Mouse (Mus musculus) spleen, postnatal 14 days (tissue): Measurements from ENCODE around the gene Pdzk1.
A peak's percentile ranks its signal among the peaks of the same experiment; 100 is the strongest.

ENCODE experiments used
- DNase-seq, 2 experiments: peaks; one replicate each; pipeline ENCODE4 v3.0.0; 2021 to 2022; ENCODE audit warnings: low spot score in 2 of 2

The Pdzk1 gene

DNA sequence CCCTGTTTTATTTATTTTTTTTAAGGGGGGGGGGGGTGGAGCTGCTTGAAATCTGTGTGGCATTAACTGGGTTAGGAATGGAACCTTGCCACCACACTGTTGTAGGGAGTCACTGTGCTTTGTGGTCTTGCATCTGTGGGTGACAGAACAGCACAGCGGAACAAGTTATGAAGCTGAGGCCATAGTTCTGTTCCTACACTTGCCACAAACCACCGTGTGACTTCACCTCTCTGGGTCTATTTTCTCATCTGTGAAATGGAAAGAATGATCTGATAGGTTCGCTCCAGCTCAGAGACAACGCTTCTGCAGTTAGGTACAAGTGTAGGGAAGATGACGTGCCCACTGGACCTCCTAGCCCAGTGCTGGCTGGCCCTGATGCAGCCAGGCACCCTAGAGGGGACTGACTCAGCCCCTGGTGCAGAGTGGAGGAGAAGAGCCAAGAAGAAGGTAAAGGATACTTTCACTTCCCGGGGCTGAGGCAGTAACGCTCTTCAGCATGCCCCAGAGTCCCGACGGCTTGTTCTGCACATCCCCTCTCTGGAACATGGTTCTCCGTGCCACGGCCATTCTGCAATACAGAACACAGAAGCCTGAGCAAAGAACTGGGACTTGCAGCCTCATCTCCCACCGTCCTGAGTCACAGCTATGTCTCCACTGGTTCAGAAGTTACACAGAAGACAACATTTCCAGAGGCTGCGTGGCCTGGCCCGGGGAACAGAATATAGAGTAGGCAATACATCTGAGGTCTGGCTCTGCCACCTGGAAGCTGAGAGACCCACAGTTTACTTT, 53.2 kb downstream of the Pdzk1 start:
- no peak for DNase-seq

DNA sequence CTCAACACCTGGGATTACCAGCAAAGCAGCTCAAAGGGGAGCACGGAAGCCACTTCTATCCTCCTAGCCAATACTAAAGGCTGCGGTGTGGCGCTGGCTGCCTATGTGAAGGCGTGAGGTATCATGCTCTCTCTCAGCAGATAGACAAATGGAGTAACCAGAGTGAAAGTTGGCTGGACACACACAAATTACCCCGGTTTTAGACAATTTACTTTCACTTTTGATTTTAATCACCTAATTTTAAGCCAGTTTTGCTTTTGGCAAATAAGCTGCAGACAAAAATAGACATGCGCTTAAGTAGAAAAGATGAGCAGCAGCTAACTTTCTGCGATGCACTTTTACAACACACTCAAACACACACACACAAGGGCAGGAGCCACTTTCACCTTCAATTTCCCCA, 54.6 kb downstream of the Pdzk1 start:
- no peak for DNase-seq

DNA sequence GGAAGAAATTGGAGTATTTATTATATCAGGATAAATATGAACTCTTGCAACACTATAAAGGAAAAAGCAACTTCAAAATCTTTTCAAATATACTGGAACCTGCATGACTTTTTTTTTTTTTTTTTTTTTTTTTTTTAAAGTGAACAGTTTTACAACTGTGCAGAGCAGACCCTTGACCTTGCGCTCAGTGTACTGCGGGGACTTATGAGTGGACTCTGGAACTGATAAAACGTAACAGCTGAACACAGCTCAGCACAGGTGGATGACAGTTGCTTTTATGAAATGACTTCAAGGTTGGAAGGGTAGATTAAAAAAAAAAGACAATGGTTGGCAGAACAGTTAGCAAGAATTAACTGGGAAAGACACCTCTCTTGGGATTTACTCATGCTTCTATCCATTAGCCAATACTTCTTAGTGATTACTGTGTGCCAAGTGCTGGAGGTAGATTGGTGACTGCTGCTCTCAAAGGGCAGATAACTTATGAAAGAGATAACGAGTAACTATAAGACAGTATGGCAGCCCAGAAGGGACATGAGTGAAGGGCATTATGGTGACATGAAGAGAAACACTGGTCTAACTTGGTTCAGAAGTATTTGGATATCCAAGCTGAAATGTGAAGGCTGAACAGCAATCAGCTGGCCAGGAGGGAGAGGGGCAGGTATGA, 73.4 kb downstream of the Pdzk1 start:
- DNase-seq = no peak

DNA sequence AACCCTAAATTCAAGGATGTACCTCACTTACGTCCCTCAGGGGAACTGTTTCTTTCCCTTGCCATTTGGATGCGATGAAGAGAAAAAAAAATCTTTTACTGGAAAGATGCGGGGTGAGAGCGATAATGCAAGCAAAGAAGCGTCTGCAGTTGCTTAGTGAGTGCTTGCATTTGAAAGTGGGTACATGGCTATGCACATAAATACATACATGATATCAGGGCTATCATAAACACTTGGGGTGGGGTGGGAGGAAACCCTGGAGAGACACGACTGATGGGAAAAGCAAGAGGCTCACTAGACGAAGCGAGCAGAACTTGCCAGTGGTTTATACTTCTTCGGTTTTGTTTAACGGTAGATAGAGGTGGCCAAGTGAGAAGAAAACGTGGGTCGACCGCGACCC, 75.3 kb downstream of the Pdzk1 start, which contains the start of gene Gja5:
Gja5 (plus strand) TSS at position 301 of the 400 bp plus-strand sequence.
- DNase-seq = no peak

DNA sequence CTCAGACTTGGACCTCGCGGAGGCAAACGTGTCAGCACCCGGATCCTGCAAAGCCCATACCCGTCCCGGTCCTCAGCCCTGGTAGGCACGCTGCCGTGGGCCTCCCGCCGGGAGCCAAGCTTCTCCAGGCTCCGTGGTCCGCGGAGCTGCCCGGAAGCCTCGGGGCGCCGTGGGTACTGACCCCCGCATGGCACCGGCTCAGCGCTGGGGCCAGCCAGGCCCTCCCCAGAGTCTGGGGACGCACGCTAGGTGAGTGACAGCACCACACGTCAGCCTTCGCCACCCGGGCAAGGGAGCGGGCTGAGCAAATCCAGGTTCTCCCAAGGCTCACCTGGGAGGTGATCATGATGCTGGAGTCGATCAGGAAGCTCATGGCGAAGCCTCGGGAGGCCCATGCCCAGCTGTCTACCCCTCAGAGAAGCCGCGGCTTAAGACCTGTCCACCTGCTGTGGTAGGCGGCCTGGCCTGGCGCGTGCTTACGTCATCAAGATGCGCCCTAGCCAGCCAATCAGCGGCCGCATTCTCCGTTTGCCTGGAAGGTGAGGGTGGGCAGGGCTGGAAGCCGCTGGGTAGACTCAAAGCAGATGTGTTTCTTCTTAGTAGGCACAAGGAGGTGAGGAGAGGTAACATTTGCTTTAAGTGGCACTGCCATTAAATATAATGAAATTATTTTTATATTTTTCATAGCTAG, 75.9 kb downstream of the Pdzk1 start, which contains the start of gene Gpr89:
Gpr89 (minus strand) TSS at position 496 of the 691 bp plus-strand sequence.
- peak; percentile 89 to 96 for DNase-seq

DNA sequence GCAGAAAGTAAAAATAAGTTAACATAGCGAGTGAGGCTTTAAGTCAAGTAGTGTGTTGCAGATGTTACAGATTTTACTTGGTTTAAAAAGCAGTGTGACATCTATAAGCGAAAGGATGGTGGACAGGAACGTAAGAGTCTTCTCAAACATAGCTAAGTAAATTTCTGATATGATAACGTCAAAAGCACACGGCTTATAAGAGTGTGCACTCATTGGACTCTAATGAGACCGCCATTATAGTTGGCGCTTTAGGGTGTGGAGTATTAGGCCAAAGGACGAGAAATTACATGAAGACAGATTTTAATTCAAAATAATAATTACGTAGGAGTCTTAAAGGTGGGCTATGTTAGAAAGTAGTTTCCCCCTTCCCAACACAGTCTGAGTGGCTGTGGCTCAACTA, 76.5 kb downstream of the Pdzk1 start:
- no peak for DNase-seq
